Mouse (Mus musculus) CD4-positive, CD25-positive, alpha-beta regulatory T cell, adult 9 weeks (primary cell): Measurements from ENCODE around the gene Zpld1. TPM values are rescaled to one million over a fixed set of nuclear protein-coding genes. Genes with fewer than 3 reads are reported as not detected.

ENCODE experiments used
- polyA plus RNA-seq: library from polyadenylated mRNA; unstranded; fragments of 100-300 nt; shearing (Covaris generic); gene quantifications from one replicate; pipeline ENCODE4 v1.2.1, GENCODE M21; 2017

Gene Zpld1
- not detected for polyA plus RNA-seq

GRCm38 (mm10) chr16:55297886-55298285, at the start of gene Zpld1:
Gene Zpld1 (minus strand): TSS chr16:55297986.

